Mouse (Mus musculus): Measurements from ENCODE around the gene Bola1. TPM values are rescaled to one million over a fixed set of nuclear protein-coding genes. Genes with fewer than 3 reads are reported as not detected.
"Not testable (repeated sequence)": the region's sequence is repeated elsewhere in the genome, so short reads cannot be mapped to it uniquely, and the experiment has no call there.

Bola1 gene
- total RNA-seq (2021) (10 to 100 TPM; 22.6 to 28.7 TPM), polyA plus RNA-seq (2012; rRNA removed) (22.3 and 36.0 TPM in 2 replicates)
- long read RNA-seq, transcript Bola1-201 (2 exons, 729 nt) = major isoform, 24 of 26 reads
- long read RNA-seq, partial matches to known transcripts = 0 of 26 reads
- long read RNA-seq, other reads (novel, unspliced or antisense) = 2 of 26 reads

DNA sequence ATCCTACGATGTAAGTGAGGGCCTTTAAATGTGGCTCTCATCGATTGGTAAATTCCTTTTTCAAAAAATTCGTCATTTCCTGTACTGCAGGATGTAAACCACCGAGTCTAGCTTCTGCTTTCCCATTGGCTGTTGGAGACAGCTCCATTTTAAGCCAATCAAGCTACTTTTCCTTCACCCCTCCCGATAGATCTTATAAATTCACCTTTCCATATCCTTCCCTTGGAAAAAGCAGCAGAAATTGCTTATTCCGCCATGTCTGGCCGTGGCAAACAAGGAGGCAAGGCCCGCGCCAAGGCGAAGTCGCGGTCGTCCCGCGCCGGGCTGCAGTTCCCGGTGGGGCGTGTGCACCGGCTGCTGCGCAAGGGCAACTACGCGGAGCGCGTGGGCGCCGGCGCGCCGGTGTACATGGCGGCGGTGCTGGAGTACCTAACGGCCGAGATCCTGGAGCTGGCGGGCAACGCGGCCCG is at the start of gene Bola1, which contains the start of gene Hist2h2ab:
Gene Bola1 (minus strand): TSS at position 49 of the 470 bp plus-strand sequence.
Gene Hist2h2ab (plus strand): TSS at position 205 of the 470 bp plus-strand sequence.
- Histone ChIP-seq H3K36me3 (ENCODE audit: control insufficient read depth, insufficient read depth, low read length) (peaks cover 2% of the 10 kb centered on the region), H3K9ac (ENCODE audit: low read depth, low read length) (peak within 1 kb of the TSS; percentile 97), H3K79me2 (replicated peaks; ENCODE audit: control insufficient read depth, insufficient read depth, low read length) (no peaks in the 10 kb centered on the region), H3K27ac (peak within 1 kb of the TSS; percentile 98), H3K4me1 (ENCODE audit: control insufficient read depth, insufficient read depth, low read length) (peaks cover 7% of the 10 kb centered on the region), H3K4me3 (peak within 1 kb of the TSS; percentile 57), H3K27me3 (ENCODE audit: control insufficient read depth, insufficient read depth, low read length) (no peaks in the 10 kb centered on the region)
- intact Hi-C loops (cut with DNase I) = loop anchor here (1.0 to 5.0 kb wide), 4 partner anchors 44 to 327 kb away; partner anchors contain the start of genes Aph1a, BC028528 and Hist2h4
- under 1% methylated on average over 37 of the region's 37 CpGs for WGBS
- peak; percentile 87 to 88 for DNase-seq
- TF ChIP-seq EP300 (IDR thresholded peaks at IDR 0.05; ENCODE audit: insufficient read depth, low read depth, low read length) (peak; percentile 31; the same call in 1 of the 2 replicates), POLR2A (IDR thresholded peaks at IDR 0.05; ENCODE audit: insufficient read depth, low read depth, low read length) (peak; percentile 74), CTCF (IDR thresholded peaks at IDR 0.05) (no peak)

DNA sequence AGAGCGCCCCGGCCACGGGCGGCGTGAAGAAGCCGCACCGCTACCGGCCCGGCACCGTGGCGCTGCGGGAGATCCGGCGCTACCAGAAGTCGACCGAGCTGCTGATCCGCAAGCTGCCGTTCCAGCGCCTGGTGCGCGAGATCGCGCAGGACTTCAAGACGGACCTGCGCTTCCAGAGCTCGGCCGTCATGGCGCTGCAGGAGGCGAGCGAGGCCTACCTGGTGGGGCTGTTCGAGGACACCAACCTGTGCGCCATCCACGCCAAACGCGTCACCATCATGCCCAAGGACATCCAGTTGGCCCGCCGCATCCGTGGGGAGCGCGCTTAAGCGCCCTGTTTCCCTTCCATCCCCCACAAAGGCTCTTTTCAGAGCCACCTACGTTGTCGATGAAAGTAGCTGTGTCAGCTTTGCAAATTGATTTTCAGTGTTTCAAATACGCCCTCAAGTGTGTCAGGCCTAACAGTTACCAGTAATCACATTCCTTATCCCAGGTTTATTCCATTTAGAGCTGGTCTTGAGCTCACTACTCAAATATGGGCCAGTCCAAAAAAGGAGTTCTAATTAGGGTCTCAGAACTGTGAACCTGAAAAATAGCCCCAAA is 49.4 kb upstream of the Bola1 start:
- H3K27me3 ChIP-seq (ENCODE audit: control insufficient read depth, insufficient read depth, low read length); intact Hi-C loops (cut with DNase I); H3K79me2 ChIP-seq (replicated peaks; ENCODE audit: control insufficient read depth, insufficient read depth, low read length); H3K4me1 ChIP-seq (ENCODE audit: control insufficient read depth, insufficient read depth, low read length); H3K36me3 ChIP-seq (ENCODE audit: control insufficient read depth, insufficient read depth, low read length): not testable (repeated sequence)
- 2% methylated on average over 19 of the region's 44 CpGs for WGBS
- peak overlapping the region; percentile 48 for H3K4me3 ChIP-seq
- TF ChIP-seq POLR2A (IDR thresholded peaks at IDR 0.05; ENCODE audit: insufficient read depth, low read depth, low read length) = 0 out of 2 replicates have a peak, but pooled peaks have one; percentile 6
- peak overlapping the region; percentile 66 for H3K9ac ChIP-seq (ENCODE audit: low read depth, low read length)
- peak; percentile 29 to 56 for DNase-seq
- peak overlapping the region; percentile 93 for H3K27ac ChIP-seq

- peak within 1 kb of the TSS; percentile 66 for H3K9ac ChIP-seq (ENCODE audit: low read depth, low read length)
- intact Hi-C loops (cut with DNase I) = no loop called here
- no peaks in the 10 kb centered on the region for H3K27me3 ChIP-seq (ENCODE audit: control insufficient read depth, insufficient read depth, low read length)
- TF ChIP-seq EP300 (IDR thresholded peaks at IDR 0.05; ENCODE audit: insufficient read depth, low read depth, low read length) (0 out of 2 replicates have a peak, but pooled peaks have one; percentile 18), POLR2A (IDR thresholded peaks at IDR 0.05; ENCODE audit: insufficient read depth, low read depth, low read length) (peak; percentile 94), CTCF (IDR thresholded peaks at IDR 0.05) (no peak)
- DNase-seq = peak; percentile 85 to 87
- peak within 1 kb of the TSS; percentile 93 for H3K27ac ChIP-seq
- peaks cover 8% of the 10 kb centered on the region for H3K4me1 ChIP-seq (ENCODE audit: control insufficient read depth, insufficient read depth, low read length)
- no peaks in the 10 kb centered on the region for H3K36me3 ChIP-seq (ENCODE audit: control insufficient read depth, insufficient read depth, low read length)
- H3K4me3 ChIP-seq = peak within 1 kb of the TSS; percentile 75
- no peaks in the 10 kb centered on the region for H3K79me2 ChIP-seq (replicated peaks; ENCODE audit: control insufficient read depth, insufficient read depth, low read length)
- WGBS = 29% methylated on average over 30 of the region's 30 CpGs
Observed at GRCm38 (mm10) chr3:96268051-96268775, 48.7 kb upstream of the Bola1 start, which contains the start of gene Hist2h3b. Hist2h3b (plus strand) TSS chr3:96268654.

- intact Hi-C loops (cut with DNase I) = no loop called here
- peaks cover 8% of the 10 kb centered on the region for H3K4me1 ChIP-seq (ENCODE audit: control insufficient read depth, insufficient read depth, low read length)
- H3K36me3 ChIP-seq (ENCODE audit: control insufficient read depth, insufficient read depth, low read length) = no peaks in the 10 kb centered on the region
- H3K4me3 ChIP-seq = no peak overlapping the region
- WGBS = 85% methylated on average over 4 of the region's 4 CpGs
- TF ChIP-seq POLR2A (IDR thresholded peaks at IDR 0.05; ENCODE audit: insufficient read depth, low read depth, low read length) = no peak
- TF ChIP-seq EP300 (IDR thresholded peaks at IDR 0.05; ENCODE audit: insufficient read depth, low read depth, low read length) = no peak
- TF ChIP-seq CTCF (IDR thresholded peaks at IDR 0.05) = no peak
- no peak overlapping the region for H3K9ac ChIP-seq (ENCODE audit: low read depth, low read length)
- peak overlapping the region; percentile 93 for H3K27ac ChIP-seq
- DNase-seq = no peak
- no peaks in the 10 kb centered on the region for H3K27me3 ChIP-seq (ENCODE audit: control insufficient read depth, insufficient read depth, low read length)
- no peaks in the 10 kb centered on the region for H3K79me2 ChIP-seq (replicated peaks; ENCODE audit: control insufficient read depth, insufficient read depth, low read length)
Observed at GRCm38 (mm10) chr3:96267541-96267940, 48.0 kb upstream of the Bola1 start.

- WGBS = 73% methylated on average over 8 of the region's 8 CpGs
- no peaks in the 10 kb centered on the region for H3K79me2 ChIP-seq (replicated peaks; ENCODE audit: control insufficient read depth, insufficient read depth, low read length)
- no peak for TF ChIP-seq EP300 (IDR thresholded peaks at IDR 0.05; ENCODE audit: insufficient read depth, low read depth, low read length)
- no peak for TF ChIP-seq POLR2A (IDR thresholded peaks at IDR 0.05; ENCODE audit: insufficient read depth, low read depth, low read length)
- TF ChIP-seq CTCF (IDR thresholded peaks at IDR 0.05) = no peak
- DNase-seq = no peak
- no peak overlapping the region for H3K4me3 ChIP-seq
- H3K27me3 ChIP-seq (ENCODE audit: control insufficient read depth, insufficient read depth, low read length) = no peaks in the 10 kb centered on the region
- H3K27ac ChIP-seq = no peak overlapping the region
- peaks cover 12% of the 10 kb centered on the region for H3K4me1 ChIP-seq (ENCODE audit: control insufficient read depth, insufficient read depth, low read length)
- intact Hi-C loops (cut with DNase I) = no loop called here
- peaks cover 3% of the 10 kb centered on the region; the same call in 1 of the 2 replicates for H3K36me3 ChIP-seq (ENCODE audit: control insufficient read depth, insufficient read depth, low read length)
- no peak overlapping the region for H3K9ac ChIP-seq (ENCODE audit: low read depth, low read length)
Observed at GRCm38 (mm10) chr3:96266132-96266710, 46.7 kb upstream of the Bola1 start.

All from heart, adult 2 months (tissue).